Mouse (Mus musculus): ENCODE measurements around the gene Pigz. TPM values are rescaled to one million over a fixed set of nuclear protein-coding genes. Genes with fewer than 3 reads are reported as not detected.

The Pigz gene
- polyA plus RNA-seq, 1 experiment from 2014 or later: 3.1 TPM

Small RNAs within 50 kb of the gene (microRNA-seq; reads per million reads assigned to microRNA genes)
- not detected for gene Gm26269 (ENCODE audit: borderline number of aligned reads)

Other genes starting within 250 kb of the Pigz start
- gene Meltf, start 55.0 kb upstream of the Pigz start, polyA plus RNA-seq (2015; fragmentation: Nextera tagmentation; extraction: Ambion mirVana): 0.10 and 0.13 TPM in 2 replicates
- 92.1 and 95.1 TPM in 2 replicates for gene 0610012G03Rik, start 14.6 kb downstream of the Pigz start, polyA plus RNA-seq (2015; fragmentation: Nextera tagmentation; extraction: Ambion mirVana)
- gene Ncbp2, start 14.7 kb downstream of the Pigz start, polyA plus RNA-seq (2015; fragmentation: Nextera tagmentation; extraction: Ambion mirVana): 80.6 and 93.3 TPM in 2 replicates
- gene Senp5, start 69.4 kb downstream of the Pigz start, polyA plus RNA-seq (2015; fragmentation: Nextera tagmentation; extraction: Ambion mirVana): 9.3 and 12.4 TPM in 2 replicates
- 43.8 and 47.4 TPM in 2 replicates for gene Pak2, start 145.5 kb downstream of the Pigz start, polyA plus RNA-seq (2015; fragmentation: Nextera tagmentation; extraction: Ambion mirVana)
- 175 and 180 TPM in 2 replicates for gene Pigx, start 165.9 kb downstream of the Pigz start, polyA plus RNA-seq (2015; fragmentation: Nextera tagmentation; extraction: Ambion mirVana)
- gene Cep19, start 165.9 kb downstream of the Pigz start, polyA plus RNA-seq (2015; fragmentation: Nextera tagmentation; extraction: Ambion mirVana): 44.7 and 48.0 TPM in 2 replicates
- 94.5 and 99.5 TPM in 2 replicates for gene Nrros, start 231.7 kb downstream of the Pigz start, polyA plus RNA-seq (2015; fragmentation: Nextera tagmentation; extraction: Ambion mirVana)
- gene Bex6, start 246.0 kb downstream of the Pigz start, polyA plus RNA-seq (2015; fragmentation: Nextera tagmentation; extraction: Ambion mirVana): 4.1 and 6.6 TPM in 2 replicates